Comparison of ENCODE assay signal across 9 mouse cellular contexts in genomic region chr4:131743831-131744684, GRCm38 (mm10).
DNase-seq lines count a peak whose midpoint lies in the region; ATAC-seq lines count a peak whose summit lies in the region.
"Had no signal": no experiment of that assay in that cellular context is flagged by ENCODE, and none has a peak within 500 bp of the region (broad histone marks: within the 10 kb centered on the region; RNA-seq: fewer than 3 reads in every experiment).

No protein-coding gene starts in this region.

- WGBS in limb, embryonic 10.5 days: 35% methylated on average over 5 of the region's 5 CpGs
- WGBS in forebrain, embryonic 13.5 days: 70% methylated on average over 5 of the region's 5 CpGs

- no peak for ATAC-seq in forebrain, embryonic 13.5 days

- no peak overlapping the region for H3K4me3 ChIP-seq in limb, embryonic 10.5 days
- H3K4me3 ChIP-seq in forebrain, embryonic 13.5 days: no peak overlapping the region
- H3K4me3 ChIP-seq: limb, embryonic 13.5 days had no signal

- peak overlapping the region; percentile 44; the same call in 1 of the 2 replicates for H3K27ac ChIP-seq in limb, embryonic 10.5 days
- no peak overlapping the region for H3K27ac ChIP-seq in forebrain, embryonic 13.5 days
- H3K27ac ChIP-seq: limb, embryonic 13.5 days had no signal

- H3K4me1 ChIP-seq in limb, embryonic 10.5 days: peaks cover 18% of the 10 kb centered on the region
- H3K4me1 ChIP-seq in forebrain, embryonic 13.5 days: no peaks in the 10 kb centered on the region
- H3K4me1 ChIP-seq: limb, embryonic 13.5 days had no signal

- no peak overlapping the region for H3K9ac ChIP-seq in forebrain, embryonic 13.5 days
- H3K9ac ChIP-seq: limb, embryonic 13.5 days had no signal

- no peaks in the 10 kb centered on the region for H3K36me3 ChIP-seq in limb, embryonic 10.5 days
- H3K36me3 ChIP-seq in forebrain, embryonic 13.5 days (ENCODE audit: poor library complexity, severe bottlenecking): no peaks in the 10 kb centered on the region
- H3K36me3 ChIP-seq: limb, embryonic 13.5 days had no signal

- H3K27me3 ChIP-seq in limb, embryonic 10.5 days (ENCODE audit: low read depth, poor library complexity, severe bottlenecking): no peaks in the 10 kb centered on the region
- no peaks in the 10 kb centered on the region for H3K27me3 ChIP-seq in forebrain, embryonic 13.5 days
- H3K27me3 ChIP-seq: limb, embryonic 13.5 days had no signal

- DNase-seq in ovary, adult 18-20 months (ENCODE audit: low spot score): peak; percentile 9
- no peak for DNase-seq in ovary, postnatal 10 days (ENCODE audit: low spot score)
- DNase-seq in heart, postnatal 10 days: peak; percentile 30 to 38
- DNase-seq in limb, embryonic 10.5 days (ENCODE audit: low spot score): no peak
- peak; percentile 28 for DNase-seq in yolk sac, embryonic 10.5 days (ENCODE audit: low spot score)
- DNase-seq in layer of hippocampus, adult 9-11 months: no peak
- no peak for DNase-seq in cerebellum, adult 18-20 months

- no peak overlapping the region for H3K4me2 ChIP-seq in forebrain, embryonic 13.5 days
- H3K4me2 ChIP-seq: limb, embryonic 13.5 days had no signal

- no peaks in the 10 kb centered on the region for H3K9me3 ChIP-seq in limb, embryonic 10.5 days (replicated peaks)
- no peaks in the 10 kb centered on the region for H3K9me3 ChIP-seq in forebrain, embryonic 13.5 days (replicated peaks)
- H3K9me3 ChIP-seq: limb, embryonic 13.5 days had no signal

- intact Hi-C loops in heart, postnatal 10 days (cut with DNase I): no loop called here

Comparison
In these comparisons a context has a peak if more than half of its experiments do, and no peak if none do; other contexts are left out.
1. DNase-seq: peak in ovary, adult 18-20 months (single experiment), heart, postnatal 10 days (2 of 2) and yolk sac, embryonic 10.5 days (single experiment); none in ovary, postnatal 10 days (single experiment), limb, embryonic 10.5 days (single experiment), layer of hippocampus, adult 9-11 months (single experiment) and cerebellum, adult 18-20 months (0 of 2).